Mouse (Mus musculus) C3H10T1/2 (cell line): ENCODE data around the gene Gata1. TPM values are rescaled to one million over a fixed set of nuclear protein-coding genes. Genes with fewer than 3 reads are reported as not detected.

Experiments
- polyA plus RNA-seq, 2 experiments: library from polyadenylated mRNA; unstranded; fragments of >200 nt; fragmentation: generic; extraction: Trizol; gene quantifications; one replicate each; pipeline ENCODE4 v1.2.1; 2012; ENCODE audit warnings: missing spikeins in 2 of 2

The Gata1 gene
- under 1 TPM in 1 of 2 experiments, not detected in 1; 0.05 TPM for polyA plus RNA-seq

GRCm38 (mm10) chrX:7977892-7978291 is at the start of gene Gata1:
TSS of gene Gata1 (minus strand) at chrX:7978071.

GRCm38 (mm10) chrX:8018286-8018685 is 40.4 kb upstream of the Gata1 start, which contains the start of gene Glod5:
TSS of gene Glod5 (minus strand) at chrX:8018492.

GRCm38 (mm10) chrX:7947108-7947899 is 30.6 kb downstream of the Gata1 start, which contains the start of gene Hdac6:
TSS of gene Hdac6 (minus strand) at chrX:7947889.

GRCm38 (mm10) chrX:7928270-7928790 is 49.5 kb downstream of the Gata1 start, which contains the start of gene Eras:
TSS of gene Eras (minus strand) at chrX:7928607.

GRCm38 (mm10) chrX:7919601-7920383 is 58.1 kb downstream of the Gata1 start, which contains the start of gene Pcsk1n:
TSS of gene Pcsk1n (plus strand) at chrX:7919822.

Other genes with a start within 250 kb of the Gata1 start
- gene Praf2, start 249.6 kb downstream of the Gata1 start, polyA plus RNA-seq, result 100 to 1,000 TPM; 113 to 154 TPM
- 1 to 10 TPM; 2.4 to 7.6 TPM for gene Ccdc120, start 227.2 kb downstream of the Gata1 start, polyA plus RNA-seq
- gene Tfe3, start 215.5 kb downstream of the Gata1 start, polyA plus RNA-seq, result 10 to 100 TPM; 32.8 to 42.6 TPM
- gene Gripap1, start 188.3 kb downstream of the Gata1 start, polyA plus RNA-seq, result 10 to 100 TPM in 1 of 2 experiments, 1 to 10 TPM in 1; 5.9 to 35.2 TPM
- gene Kcnd1, start 155.8 kb downstream of the Gata1 start, polyA plus RNA-seq, result 1 to 10 TPM in 1 of 2 experiments, under 1 TPM in 1; 0.34 to 4.5 TPM
- 10 to 100 TPM; 21.4 to 48.2 TPM for gene Otud5, start 136.7 kb downstream of the Gata1 start, polyA plus RNA-seq
- gene Pim2, start 99.8 kb downstream of the Gata1 start, polyA plus RNA-seq, result 1 to 10 TPM in 1 of 2 experiments, under 1 TPM in 1; 0.71 to 4.9 TPM
- gene Slc35a2, start 94.0 kb downstream of the Gata1 start, polyA plus RNA-seq, result 10 to 100 TPM; 14.0 to 50.6 TPM
- 100 to 1,000 TPM; 107 to 150 TPM for gene Pqbp1, start 78.8 kb downstream of the Gata1 start, polyA plus RNA-seq
- 100 to 1,000 TPM in 1 of 2 experiments, 10 to 100 TPM in 1; 94.4 to 138 TPM for gene Timm17b, start 78.7 kb downstream of the Gata1 start, polyA plus RNA-seq
- not detected for gene Gm10491, start 70.2 kb downstream of the Gata1 start, polyA plus RNA-seq
- gene Gm10490, start 68.5 kb downstream of the Gata1 start, polyA plus RNA-seq, result not detected
- not detected for gene Pcsk1n, start 58.2 kb downstream of the Gata1 start, polyA plus RNA-seq
- not detected for gene Eras, start 49.5 kb downstream of the Gata1 start, polyA plus RNA-seq
- gene Hdac6, start 30.2 kb downstream of the Gata1 start, polyA plus RNA-seq, result 10 to 100 TPM; 11.6 to 18.8 TPM
- not detected for gene Glod5, start 40.4 kb upstream of the Gata1 start, polyA plus RNA-seq
- 10 to 100 TPM; 22.9 to 28.6 TPM for gene Suv39h1, start 96.7 kb upstream of the Gata1 start, polyA plus RNA-seq
- gene Was, start 112.4 kb upstream of the Gata1 start, polyA plus RNA-seq, result under 1 TPM; 0.06 to 0.17 TPM
- 10 to 100 TPM in 1 of 2 experiments, 1 to 10 TPM in 1; 1.4 to 22.3 TPM for gene Wdr13, start 154.8 kb upstream of the Gata1 start, polyA plus RNA-seq
- 100 to 1,000 TPM; 161 to 371 TPM for gene Rbm3, start 167.8 kb upstream of the Gata1 start, polyA plus RNA-seq
- gene Tbc1d25, start 198.1 kb upstream of the Gata1 start, polyA plus RNA-seq, result 10 to 100 TPM in 1 of 2 experiments, 1 to 10 TPM in 1; 9.5 to 12.6 TPM
- 100 to 1,000 TPM in 1 of 2 experiments, 10 to 100 TPM in 1; 70.6 to 123 TPM for gene Ebp, start 215.4 kb upstream of the Gata1 start, polyA plus RNA-seq
- 10 to 100 TPM in 1 of 2 experiments, 1 to 10 TPM in 1; 3.4 to 15.7 TPM for gene Porcn, start 228.5 kb upstream of the Gata1 start, polyA plus RNA-seq